Mouse (Mus musculus) thymus, postnatal 0 days (tissue): ENCODE data around the gene Gm10722. TPM values are rescaled to one million over a fixed set of nuclear protein-coding genes. Genes with fewer than 3 reads are reported as not detected.
"Not testable (repeated sequence)": the region's sequence is repeated elsewhere in the genome, so short reads cannot be mapped to it uniquely, and the experiment has no call there.

Experiments
- DNase-seq: peaks from one replicate; pipeline ENCODE4 v3.0.0-alpha.2; 2015; ENCODE audit warnings: low spot score
- polyA plus RNA-seq: library from polyadenylated mRNA; unstranded; fragments of >200 nt; fragmentation: Nextera tagmentation; extraction: Ambion mirVana; gene quantifications from 2 replicates; pipeline ENCODE4 v1.2.1, GENCODE M21; 2015

Gm10722 gene
- polyA plus RNA-seq = not detected in 2 replicates

GRCm38 (mm10) chr9:3000445-3000972 lies at the start of gene Gm10722:
Gene Gm10722 (plus strand): TSS chr9:3000922.
- peak; percentile 50 for DNase-seq

- DNase-seq = not testable (repeated sequence)
These were observed 284 bp downstream of the Gm10722 start for GRCm38 (mm10) chr9:3001006-3001405.

GRCm38 (mm10) chr9:3001948-3002659 lies 1.4 kb downstream of the Gm10722 start:
- DNase-seq = peak; percentile 25

GRCm38 (mm10) chr9:3002794-3003396 lies 2.2 kb downstream of the Gm10722 start, which contains the start of gene Gm11168:
Gene Gm11168 (plus strand): TSS chr9:3003346.
- not testable (repeated sequence) for DNase-seq

- DNase-seq = not testable (repeated sequence)
These were observed 5.5 kb downstream of the Gm10722 start for GRCm38 (mm10) chr9:3006179-3006578.

- not testable (repeated sequence) for DNase-seq
These were observed 5.9 kb downstream of the Gm10722 start for GRCm38 (mm10) chr9:3006636-3007035.

GRCm38 (mm10) chr9:3007272-3007671 lies 6.5 kb downstream of the Gm10722 start:
- DNase-seq = peak; percentile 13

GRCm38 (mm10) chr9:3009331-3009730 lies 8.6 kb downstream of the Gm10722 start:
- not testable (repeated sequence) for DNase-seq

GRCm38 (mm10) chr9:3012054-3012621 lies 11.4 kb downstream of the Gm10722 start:
- not testable (repeated sequence) for DNase-seq

GRCm38 (mm10) chr9:3012733-3013279 lies 12.1 kb downstream of the Gm10722 start, which contains the start of gene Gm10721:
Gene Gm10721 (plus strand): TSS chr9:3013140.
- not testable (repeated sequence) for DNase-seq

GRCm38 (mm10) chr9:3015354-3015753 lies 14.6 kb downstream of the Gm10722 start, which contains the start of gene Gm10720:
Gene Gm10720 (plus strand): TSS chr9:3015654.
- not testable (repeated sequence) for DNase-seq

- DNase-seq = not testable (repeated sequence)
These were observed 15.2 kb downstream of the Gm10722 start for GRCm38 (mm10) chr9:3015896-3016295.

GRCm38 (mm10) chr9:3017108-3017507 lies 16.4 kb downstream of the Gm10722 start, which contains the start of gene Gm10719:
Gene Gm10719 (plus strand): TSS chr9:3017408.
- DNase-seq = not testable (repeated sequence)

- DNase-seq = not testable (repeated sequence)
These were observed 18.2 kb downstream of the Gm10722 start for GRCm38 (mm10) chr9:3018944-3019343.

GRCm38 (mm10) chr9:3019835-3020727 lies 19.4 kb downstream of the Gm10722 start:
- not testable (repeated sequence) for DNase-seq

GRCm38 (mm10) chr9:3022316-3023008 lies 21.7 kb downstream of the Gm10722 start:
- peak; percentile 3 for DNase-seq

GRCm38 (mm10) chr9:3023312-3023984 lies 22.7 kb downstream of the Gm10722 start, which contains the start of gene Gm10718:
Gene Gm10718 (plus strand): TSS chr9:3023547.
- DNase-seq = not testable (repeated sequence)

GRCm38 (mm10) chr9:3023985-3024648 lies 23.4 kb downstream of the Gm10722 start:
- DNase-seq = not testable (repeated sequence)
